Mouse (Mus musculus) olfactory bulb, adult 2 months (tissue): ENCODE data around the gene Syt1. TPM values are rescaled to one million over a fixed set of nuclear protein-coding genes. Genes with fewer than 3 reads are reported as not detected.

Source experiments
- H3K27ac ChIP-seq: fragments of 200-500 bp; 2 replicates; pipeline ENCODE4 v1.5.1; 2012; ENCODE audit warnings: low read depth, low read length; ENCODE audit not compliant: insufficient read depth
- H3K4me1 ChIP-seq: fragments of 200-500 bp; 2 replicates; pipeline ENCODE4 v1.6.1; 2012; ENCODE audit warnings: low read length; ENCODE audit not compliant: control insufficient read depth, insufficient read depth
- H3K4me3 ChIP-seq: fragments of 200-500 bp; 2 replicates; pipeline ENCODE4 v1.5.1; 2012; ENCODE audit warnings: mild to moderate bottlenecking, low read depth, low read length, moderate library complexity; ENCODE audit not compliant: insufficient read depth
- CTCF ChIP-seq: fragments of 200-500 bp; IDR thresholded peaks from 2 replicates; pipeline ENCODE4 v1.5.1; 2012; ENCODE audit warnings: low read depth, mild to moderate bottlenecking, low read length, moderate library complexity; ENCODE audit not compliant: insufficient read depth
- POLR2A ChIP-seq: fragments of 200-500 bp; IDR thresholded peaks from 2 replicates; pipeline ENCODE4 v1.6.1; 2012; ENCODE audit warnings: mild to moderate bottlenecking, low read depth, low read length, moderate library complexity; ENCODE audit not compliant: insufficient read depth
- WGBS: fragments of 180-500 bp; shearing (Covaris S2); methylation state at CpG from one replicate; pipeline ENCODE4 v1.1.7; 2018; 5-methylcytosine and 5-hydroxymethylcytosine counted together
- polyA plus RNA-seq: library from polyadenylated mRNA; stranded (reverse); fragments of >200 nt; gene quantifications from 2 replicates; pipeline ENCODE4 v1.2.4, GENCODE M21; 2012; ENCODE audit warnings: low replicate concordance; ENCODE audit not compliant: missing spikeins, insufficient read depth, insufficient read length

Gene Syt1
- 322 and 384 TPM in 2 replicates for polyA plus RNA-seq

- TF ChIP-seq CTCF (no peak), POLR2A (peak; percentile 68)
- H3K27ac ChIP-seq: peak within 1 kb of the TSS; percentile 81
- H3K4me3 ChIP-seq: peak within 1 kb of the TSS; percentile 63
- 0 out of 2 replicates have a peak, but pooled peaks cover 5% of the 10 kb centered on the region for H3K4me1 ChIP-seq
- WGBS: under 1% methylated on average over 37 of the region's 37 CpGs
Observed at GRCm38 (mm10) chr10:109010241-109011193, at the start of gene Syt1. Gene Syt1, minus strand, starts transcription at chr10:109010982.

- 90% methylated on average over 6 of the region's 6 CpGs for WGBS
- TF ChIP-seq POLR2A: no peak
- no peaks in the 10 kb centered on the region for H3K4me1 ChIP-seq
- H3K4me3 ChIP-seq: no peak overlapping the region
- no peak overlapping the region for H3K27ac ChIP-seq
Observed at GRCm38 (mm10) chr10:109056500-109056899, 45.7 kb upstream of the Syt1 start.

- no peak overlapping the region for H3K27ac ChIP-seq
- 86% methylated on average over 5 of the region's 5 CpGs for WGBS
Observed at GRCm38 (mm10) chr10:109047537-109047936, 36.8 kb upstream of the Syt1 start.

GRCm38 (mm10) chr10:109046988-109047387, 36.2 kb upstream of the Syt1 start:
- Histone ChIP-seq H3K4me3 (no peak overlapping the region), H3K27ac (no peak overlapping the region), H3K4me1 (no peaks in the 10 kb centered on the region)
- WGBS: 94% methylated on average over 2 of the region's 2 CpGs
- TF ChIP-seq POLR2A: no peak
- no peak for TF ChIP-seq CTCF

More at GRCm38 (mm10) chr10:109047537-109047936, 36.8 kb upstream of the Syt1 start:
- no peak for TF ChIP-seq POLR2A
- no peak overlapping the region for H3K4me3 ChIP-seq
- H3K4me1 ChIP-seq: no peaks in the 10 kb centered on the region

- no peak for TF ChIP-seq POLR2A
- TF ChIP-seq CTCF: no peak
- Histone ChIP-seq H3K4me3 (peak overlapping the region; percentile 63), H3K4me1 (0 out of 2 replicates have a peak, but pooled peaks cover 5% of the 10 kb centered on the region), H3K27ac (peak overlapping the region; percentile 76)
- 3% methylated on average over 29 of the region's 29 CpGs for WGBS
Observed at GRCm38 (mm10) chr10:109011226-109012165, 714 bp upstream of the Syt1 start.

- TF ChIP-seq CTCF: no peak
- TF ChIP-seq POLR2A: no peak
- 3% methylated on average over 1 of the region's 1 CpGs for WGBS
- peak overlapping the region; percentile 63 for H3K4me3 ChIP-seq
- H3K27ac ChIP-seq: peak overlapping the region; percentile 53
- 0 out of 2 replicates have a peak, but pooled peaks cover 5% of the 10 kb centered on the region for H3K4me1 ChIP-seq
Observed at GRCm38 (mm10) chr10:109009831-109010230, 951 bp downstream of the Syt1 start.

- H3K4me1 ChIP-seq: 0 out of 2 replicates have a peak, but pooled peaks cover 5% of the 10 kb centered on the region
- H3K4me3 ChIP-seq: peak overlapping the region; percentile 52
- no peak for TF ChIP-seq CTCF
- WGBS: 65% methylated on average over 13 of the region's 13 CpGs
- no peak overlapping the region; the same call in none of the 2 replicates for H3K27ac ChIP-seq
Observed at GRCm38 (mm10) chr10:109008456-109008855, 2.3 kb downstream of the Syt1 start.

GRCm38 (mm10) chr10:109003482-109003881, 7.3 kb downstream of the Syt1 start:
- WGBS: 70% methylated on average over 4 of the region's 4 CpGs
- H3K4me3 ChIP-seq: no peak overlapping the region
- TF ChIP-seq CTCF (no peak), POLR2A (no peak)
- H3K4me1 ChIP-seq: no peaks in the 10 kb centered on the region
- no peak overlapping the region for H3K27ac ChIP-seq
